Mouse (Mus musculus): ENCODE results near the gene Exoc3l2.

DNA sequence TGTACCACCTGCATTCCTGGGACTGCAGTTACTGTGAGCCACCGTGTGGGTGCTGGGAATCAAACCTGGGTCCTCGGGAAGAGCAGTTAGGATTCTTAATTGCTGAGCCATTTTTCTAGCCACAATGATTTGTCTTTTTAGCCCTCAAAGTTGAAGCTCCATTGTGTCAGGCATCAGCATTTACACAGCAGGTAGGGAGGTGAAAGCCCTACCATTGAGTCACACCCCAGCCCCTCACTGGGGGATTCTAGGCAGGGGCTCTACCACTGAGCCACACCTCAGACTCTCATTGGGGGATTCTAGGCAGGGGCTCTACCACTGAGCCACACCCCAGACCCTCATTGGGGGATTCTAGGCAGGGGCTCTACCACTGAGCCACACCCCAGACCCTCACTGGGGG, 26.9 kb upstream of the Exoc3l2 start:
- no peak for TF ChIP-seq CTCF (IDR thresholded peaks at IDR 0.05; ENCODE audit: borderline replicate concordance, insufficient read depth, low read length)
- no peak for TF ChIP-seq POLR2A (IDR thresholded peaks at IDR 0.05; ENCODE audit: low read depth, low read length)
